Mouse (Mus musculus): ENCODE data around the gene Kcnj2.

DNA sequence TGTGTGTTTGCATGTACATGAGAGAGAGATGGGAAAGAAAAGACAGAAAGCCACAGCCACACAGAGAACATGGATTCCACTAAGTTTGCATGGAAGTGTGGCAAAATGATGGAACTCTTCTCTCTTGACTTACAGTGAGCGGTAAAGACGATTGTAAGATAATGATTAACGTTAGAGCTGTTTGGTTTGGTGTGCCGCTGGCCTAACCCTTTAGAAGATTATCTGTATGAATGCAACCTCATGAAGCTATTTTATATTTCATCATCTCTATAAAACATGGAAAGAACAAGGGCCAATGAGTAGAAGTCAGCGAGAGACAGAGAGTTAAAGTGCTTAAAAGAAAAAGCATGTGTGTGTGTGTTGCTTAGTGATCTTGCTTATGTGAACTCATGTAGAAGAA is 60.0 kb downstream of the Kcnj2 start:
- TF ChIP-seq POLR2A (IDR thresholded peaks at IDR 0.05; ENCODE audit: insufficient read length, low read depth), result no peak
- TF ChIP-seq MYOG (IDR thresholded peaks at IDR 0.05; ENCODE audit: control insufficient read depth in 1 of 3, insufficient read depth in 1 of 3, insufficient read length in 2 of 3, low read depth in 2 of 3), result no peak
- TF ChIP-seq USF1 (IDR thresholded peaks at IDR 0.05; ENCODE audit: low read depth), result no peak
- no peak for TF ChIP-seq MAX (IDR thresholded peaks at IDR 0.05; ENCODE audit: low read depth)
- TF ChIP-seq POLR2AphosphoS2 (IDR thresholded peaks at IDR 0.05; ENCODE audit: insufficient read length, low read depth), result no peak
- no peak for TF ChIP-seq TCF3 (IDR thresholded peaks at IDR 0.05; ENCODE audit: insufficient read length, low read depth)
- TF ChIP-seq E2F4 (IDR thresholded peaks at IDR 0.05; ENCODE audit: insufficient read depth), result no peak
- TF ChIP-seq MYOD1 (IDR thresholded peaks at IDR 0.05; ENCODE audit: control insufficient read depth in 1 of 3, insufficient read length in 2 of 3, low read depth in 2 of 3), result no peak
- TF ChIP-seq CEBPB (IDR thresholded peaks at IDR 0.05; ENCODE audit: insufficient read depth, poor library complexity, severe bottlenecking), result no peak

Data from myocyte (in vitro differentiated cells).